Mouse (Mus musculus) spleen, postnatal 36 days (tissue): Measurements from ENCODE around the gene St5.

ENCODE experiments used
- DNase-seq, 2 experiments: peaks; one replicate each; pipeline ENCODE4 v3.0.0; 2022; ENCODE audit warnings: low spot score in 2 of 2, mixed read lengths in 1 of 2

St5 gene

DNA sequence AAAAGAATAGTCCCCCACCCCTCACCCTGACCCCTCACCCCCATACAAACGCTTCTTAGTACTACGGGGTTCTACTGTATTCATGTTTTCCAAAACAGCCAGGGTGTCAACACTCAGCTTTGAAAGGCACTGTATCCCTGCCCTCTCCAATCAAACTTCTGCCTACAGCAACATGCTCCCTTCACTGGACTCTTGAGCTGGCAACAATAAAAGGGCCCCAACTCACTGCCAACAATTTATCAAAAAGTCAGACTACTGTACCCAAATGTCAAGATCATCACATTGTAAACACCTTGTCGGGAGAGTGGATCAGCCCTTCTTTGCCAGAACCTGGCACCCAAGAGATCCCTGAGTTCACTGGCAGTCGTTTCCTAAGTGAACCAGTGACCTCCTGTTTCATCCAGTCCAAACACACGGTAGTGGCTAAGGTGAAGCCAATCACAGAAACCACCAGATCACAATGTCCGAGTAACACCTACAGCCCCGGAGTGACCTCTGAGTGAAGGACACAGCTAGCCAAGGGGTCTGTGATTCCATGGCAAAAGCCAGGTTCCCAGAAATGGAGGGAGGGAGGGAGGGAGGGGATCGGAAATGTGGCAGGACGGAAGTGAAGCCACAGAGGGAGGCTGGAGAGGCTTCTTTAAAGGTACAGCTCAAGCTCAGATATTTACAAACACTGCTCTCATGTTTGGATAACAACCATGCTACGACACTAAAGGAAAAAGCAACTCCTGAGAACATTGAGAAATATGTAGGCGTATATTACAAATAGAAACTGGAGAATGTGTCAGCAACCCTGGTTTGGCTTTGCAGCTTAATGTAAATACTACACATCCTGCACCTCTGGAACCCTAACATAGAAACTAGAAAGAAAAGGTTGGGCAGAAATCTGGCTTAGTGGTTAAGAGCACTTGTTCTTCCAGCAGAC, 136.3 kb downstream of the St5 start:
- DNase-seq: no peak

DNA sequence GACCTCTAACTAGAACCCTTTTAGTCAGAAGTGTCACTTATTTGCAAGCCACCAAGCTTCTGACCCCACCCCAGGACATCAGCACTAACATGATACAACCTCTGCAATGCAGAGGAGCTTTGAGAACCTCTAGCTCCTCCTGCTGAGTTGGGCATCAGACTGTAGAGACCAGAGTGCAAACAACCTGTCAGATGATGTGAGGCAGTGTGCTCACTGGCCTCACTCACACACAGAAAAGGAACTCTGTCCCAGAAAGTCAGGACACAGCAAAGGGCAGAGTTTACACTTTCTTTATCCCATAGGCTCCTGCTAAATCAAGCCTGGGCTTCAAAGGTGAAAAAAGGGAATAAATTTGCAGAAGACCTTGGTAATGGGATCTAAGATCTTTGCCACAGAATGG, 137.1 kb downstream of the St5 start:
- no peak for DNase-seq

DNA sequence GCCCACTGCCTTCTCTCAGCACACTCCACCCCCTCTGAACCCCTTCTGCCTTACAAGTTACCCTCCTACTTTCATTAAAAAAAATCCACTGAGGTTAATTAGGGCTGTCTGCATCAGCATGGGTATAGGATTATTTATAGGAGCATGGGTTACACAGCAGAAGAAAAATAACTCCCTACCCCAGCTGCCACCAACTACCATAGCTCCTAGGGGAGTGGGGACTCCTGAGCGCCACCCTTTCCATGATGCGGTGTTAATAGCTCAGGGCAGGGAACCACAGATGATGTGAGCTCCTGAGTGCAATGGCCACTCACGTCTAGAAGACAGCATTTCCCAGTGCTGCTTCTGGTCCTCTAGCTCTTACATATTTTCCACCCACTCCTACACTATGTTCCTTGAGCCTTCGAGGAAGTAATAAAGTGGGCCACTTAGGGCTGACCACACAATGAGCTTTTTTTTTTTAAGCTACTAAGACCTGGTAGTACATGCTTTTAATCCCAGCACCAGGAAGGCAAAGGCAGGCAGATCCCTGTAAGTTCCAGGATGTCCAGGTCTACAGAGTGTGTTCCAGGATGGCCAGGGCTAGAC, 139.5 kb downstream of the St5 start:
- DNase-seq: no peak

DNA sequence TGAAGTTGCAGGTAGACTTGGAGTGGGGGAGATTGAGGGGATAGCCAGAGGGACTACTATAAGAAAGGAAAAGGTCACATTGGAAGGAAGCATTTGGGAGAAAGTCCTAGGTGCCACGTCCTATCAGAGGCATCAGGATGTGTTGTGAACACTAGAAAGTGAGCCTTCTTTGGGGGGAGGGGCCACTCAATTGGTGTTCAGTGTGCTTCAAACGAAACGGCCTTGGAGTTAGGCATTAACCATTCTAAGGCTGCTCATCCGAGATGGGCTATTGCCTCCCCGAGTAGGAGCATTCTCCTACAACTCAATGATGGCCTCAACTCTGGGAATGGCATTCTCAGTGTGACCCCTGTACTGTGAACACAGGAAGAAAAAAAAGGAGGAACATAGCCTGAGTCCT, 140.7 kb downstream of the St5 start:
- DNase-seq: no peak

DNA sequence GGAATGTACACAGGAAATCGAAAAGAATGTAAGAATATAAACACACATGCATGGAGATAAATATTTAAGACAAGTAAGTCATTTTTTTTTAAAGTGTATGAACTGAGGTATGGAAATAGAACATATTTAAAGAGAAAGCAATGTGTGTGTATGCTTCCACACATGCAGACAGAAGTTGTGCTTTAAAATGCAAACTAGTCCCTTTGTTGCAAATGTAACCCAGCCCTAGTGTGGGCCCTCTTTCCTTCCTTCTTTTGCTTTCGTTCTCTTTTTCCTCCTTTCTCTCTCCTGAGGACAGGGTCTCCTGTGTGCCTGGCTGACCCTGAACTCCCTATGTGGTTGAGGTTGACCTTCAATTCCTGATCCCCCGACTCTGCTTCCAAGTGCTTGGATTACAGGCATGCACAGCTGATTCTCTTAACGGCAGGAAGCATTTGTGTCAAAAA, 141.2 kb downstream of the St5 start:
- DNase-seq: peak; percentile 26 to 41

DNA sequence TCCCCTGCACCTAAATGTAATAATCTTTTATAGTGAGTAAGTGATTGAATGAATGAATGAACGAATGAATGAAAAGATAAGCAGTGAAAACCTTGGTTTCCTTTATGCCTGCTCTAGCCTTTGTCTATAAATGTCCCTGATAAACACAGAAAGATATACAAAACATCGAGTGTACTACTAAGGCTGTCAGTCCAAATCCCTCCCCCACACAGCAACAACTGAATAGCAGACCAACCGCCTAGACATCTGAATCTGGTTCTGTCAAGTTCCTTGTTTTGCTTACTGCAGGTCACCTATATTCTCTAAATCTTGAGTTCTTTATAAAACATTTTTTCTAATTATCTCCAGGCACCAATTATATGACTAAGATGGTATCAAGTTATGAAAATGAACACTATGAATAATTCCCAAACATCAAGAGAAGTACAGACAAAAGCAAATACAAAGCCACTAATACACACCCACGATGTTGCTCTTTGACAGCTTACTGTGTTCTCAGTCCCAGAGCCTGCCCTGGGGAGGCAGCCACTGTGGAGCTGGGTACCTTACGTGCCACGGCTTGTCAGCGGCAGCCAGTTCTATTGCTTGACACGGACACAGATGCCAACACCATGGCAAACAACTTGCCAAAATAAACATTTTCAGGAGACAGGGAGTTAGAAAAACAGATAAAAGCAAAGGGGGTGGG, 141.8 kb downstream of the St5 start:
- no peak for DNase-seq

DNA sequence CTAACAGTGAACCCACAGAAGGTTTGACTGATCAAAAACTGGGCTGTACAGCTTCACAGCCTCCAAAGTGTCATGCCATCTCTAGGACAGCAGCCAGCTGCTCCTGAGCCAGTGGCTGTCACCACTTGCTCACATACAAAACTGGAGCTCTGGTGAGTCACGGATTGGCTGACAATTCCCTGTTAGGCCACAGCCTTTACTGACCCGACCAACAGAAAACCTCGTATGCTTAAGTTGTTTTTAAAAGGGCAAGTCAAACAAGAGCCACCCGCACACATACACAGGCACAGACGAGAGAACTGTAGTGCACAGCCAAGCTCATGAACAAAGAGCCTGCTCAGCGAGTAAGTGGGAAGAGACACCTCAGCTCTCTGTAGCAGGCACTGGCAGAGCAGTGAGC, 143.9 kb downstream of the St5 start:
- DNase-seq: no peak

DNA sequence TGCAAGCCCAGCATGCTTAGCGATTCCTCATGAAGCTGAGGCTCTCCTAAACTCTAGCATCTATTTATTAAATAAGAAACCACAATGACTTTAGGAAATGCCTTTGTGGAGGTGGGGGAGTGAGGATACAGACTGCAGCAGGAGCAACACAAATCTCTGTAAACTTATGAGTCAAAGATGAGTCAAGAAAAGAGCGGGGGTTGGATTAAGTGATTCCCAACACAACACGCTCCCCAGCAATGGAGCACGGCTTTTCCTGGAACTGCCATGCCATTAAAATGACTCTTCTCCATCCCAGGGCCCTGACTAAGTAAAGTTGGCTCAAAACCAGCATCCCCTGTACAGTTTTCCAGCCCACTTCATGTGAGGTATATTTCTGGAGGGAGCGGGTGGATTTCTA, 156.7 kb downstream of the St5 start:
- DNase-seq: no peak

DNA sequence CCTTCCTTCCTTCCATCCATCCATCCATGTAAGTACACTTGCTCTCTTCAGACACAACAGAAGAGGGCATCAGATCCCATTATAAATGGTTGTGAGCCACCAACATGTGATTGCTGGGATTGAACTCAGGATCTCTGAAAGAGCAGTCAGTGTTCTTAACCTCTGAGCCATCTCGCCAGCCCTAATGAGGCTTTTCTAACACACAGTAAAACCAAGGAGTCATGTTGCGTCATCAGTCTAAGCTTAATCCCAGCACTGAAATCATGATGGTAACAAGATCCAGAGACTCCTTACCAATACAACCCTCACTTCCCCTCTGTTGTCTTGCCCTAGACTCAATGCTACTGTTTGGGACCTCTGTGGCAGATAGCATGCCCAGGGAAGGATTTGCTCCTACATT, 157.2 kb downstream of the St5 start:
- DNase-seq: no peak

DNA sequence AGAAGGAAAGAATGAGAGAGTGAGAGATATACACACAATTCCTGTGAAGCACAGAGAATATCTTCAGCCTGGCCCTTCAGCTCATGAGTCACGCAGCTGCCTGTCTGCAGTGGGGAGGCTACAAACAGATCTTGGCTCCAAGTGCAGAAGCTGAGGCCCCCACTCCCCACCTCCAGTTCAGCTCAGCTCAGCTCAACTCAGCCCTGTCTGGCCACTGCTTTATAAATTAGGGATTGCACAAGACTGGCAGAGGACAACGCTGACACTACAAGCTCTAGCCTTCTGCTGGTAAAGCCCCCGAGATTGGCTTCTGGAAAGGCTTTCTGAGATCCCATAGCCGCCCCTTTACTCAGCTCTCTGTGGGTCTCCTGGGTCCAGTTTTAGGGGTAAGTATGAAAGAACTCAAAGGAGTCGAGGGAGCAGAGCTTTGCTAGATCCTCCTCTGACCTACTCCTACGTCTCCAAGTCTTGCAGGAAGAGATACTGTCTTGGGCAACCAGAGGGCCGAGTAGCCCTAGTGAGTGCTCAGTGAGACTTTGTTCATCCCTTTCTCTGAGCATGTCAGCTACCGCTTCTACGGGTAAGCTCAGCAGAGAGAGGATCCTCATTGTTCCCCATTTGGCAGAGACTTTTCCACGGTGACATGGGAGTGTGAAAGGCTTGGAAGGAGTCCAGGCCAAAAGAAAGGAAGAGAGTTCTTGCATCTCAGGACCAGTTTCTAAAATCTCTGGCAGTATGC, 158.0 kb downstream of the St5 start:
- DNase-seq: no peak

DNA sequence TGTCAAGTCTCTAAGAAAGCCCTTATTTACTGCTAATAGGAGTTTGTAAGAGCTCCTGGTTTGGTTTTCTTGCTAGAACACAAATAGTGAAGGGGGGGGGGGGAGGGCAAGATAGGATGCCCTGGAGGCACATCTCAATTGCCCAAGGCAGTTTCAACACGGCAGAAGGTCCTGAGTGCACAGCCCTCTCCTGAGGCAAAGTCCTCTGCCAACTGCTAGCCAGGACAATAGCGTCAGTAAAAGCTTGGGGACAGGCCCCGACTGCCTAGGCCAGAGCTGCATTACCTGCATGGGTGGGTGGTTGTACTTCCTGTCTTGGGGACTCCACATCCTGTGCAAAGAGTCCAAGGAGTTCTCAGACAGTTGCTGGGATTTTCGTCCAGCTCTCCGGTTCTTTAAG, 158.6 kb downstream of the St5 start:
- DNase-seq: no peak

DNA sequence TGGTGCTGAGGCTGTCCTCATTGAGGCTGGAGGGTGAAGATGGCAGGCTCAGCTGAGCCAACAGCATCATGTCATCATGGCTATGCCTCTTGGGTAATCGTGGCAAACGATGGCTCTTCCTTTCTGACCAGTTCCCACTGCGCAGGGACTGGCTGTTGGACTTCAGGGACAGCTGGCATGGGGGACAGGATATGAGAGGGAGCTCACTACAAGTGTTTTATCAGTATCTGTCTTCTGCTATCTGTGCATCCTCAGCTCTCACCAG, 161.1 kb downstream of the St5 start:
- no peak for DNase-seq

DNA sequence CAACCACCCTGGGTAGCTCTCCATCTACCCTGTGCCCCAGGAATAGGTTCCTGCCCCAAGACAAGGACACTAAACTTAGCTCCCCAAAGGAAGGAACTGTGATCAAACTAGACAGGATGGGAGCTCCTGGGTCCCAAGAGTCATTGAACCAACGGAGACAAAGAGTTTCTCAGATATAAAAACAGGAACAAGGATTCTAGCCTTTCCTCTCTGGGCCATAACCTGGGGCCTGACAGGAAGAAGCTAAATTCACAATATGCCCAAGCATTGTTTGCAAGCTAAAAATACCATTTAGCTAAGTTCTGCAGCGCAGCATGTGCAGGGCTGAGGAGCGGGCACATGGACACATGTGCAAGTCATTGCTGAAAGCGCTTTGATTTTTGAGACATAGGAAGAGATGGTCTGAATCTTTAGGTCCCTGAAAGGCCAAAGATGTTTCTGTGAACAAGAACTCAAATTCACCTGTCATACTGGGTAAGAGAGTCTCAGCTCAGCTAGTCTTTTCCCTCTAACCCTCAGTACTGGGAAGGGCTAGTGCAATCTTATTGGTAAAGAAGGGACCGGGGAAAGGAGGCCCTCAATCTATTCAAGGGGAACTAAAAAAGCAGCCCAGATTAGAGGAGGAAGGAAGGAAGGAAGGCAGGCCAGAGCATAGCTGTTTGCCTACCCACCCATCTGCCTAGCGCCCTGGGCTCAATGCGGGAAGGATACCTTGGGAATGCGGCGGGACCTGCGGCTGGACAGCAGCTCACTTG, 161.6 kb downstream of the St5 start:
- DNase-seq: no peak

DNA sequence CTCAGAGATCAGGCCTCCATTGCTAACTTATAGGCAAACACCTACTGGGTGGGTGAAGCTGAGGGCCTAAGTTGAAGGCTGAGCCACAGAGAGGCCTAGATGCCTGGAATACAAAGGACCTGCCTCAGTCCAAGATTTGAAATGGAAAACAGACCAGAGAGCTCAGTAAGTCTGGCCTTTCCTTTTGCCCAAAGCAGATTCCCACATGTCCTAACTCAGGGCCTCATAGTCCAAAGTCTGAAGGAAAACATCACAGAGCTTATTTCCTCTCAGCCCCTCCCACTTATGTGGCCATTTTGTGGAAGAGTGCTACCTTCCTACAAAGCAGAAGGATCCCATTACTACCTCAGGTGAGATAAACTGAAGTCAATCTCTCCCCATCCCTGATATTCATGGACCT, 162.5 kb downstream of the St5 start:
- no peak for DNase-seq

DNA sequence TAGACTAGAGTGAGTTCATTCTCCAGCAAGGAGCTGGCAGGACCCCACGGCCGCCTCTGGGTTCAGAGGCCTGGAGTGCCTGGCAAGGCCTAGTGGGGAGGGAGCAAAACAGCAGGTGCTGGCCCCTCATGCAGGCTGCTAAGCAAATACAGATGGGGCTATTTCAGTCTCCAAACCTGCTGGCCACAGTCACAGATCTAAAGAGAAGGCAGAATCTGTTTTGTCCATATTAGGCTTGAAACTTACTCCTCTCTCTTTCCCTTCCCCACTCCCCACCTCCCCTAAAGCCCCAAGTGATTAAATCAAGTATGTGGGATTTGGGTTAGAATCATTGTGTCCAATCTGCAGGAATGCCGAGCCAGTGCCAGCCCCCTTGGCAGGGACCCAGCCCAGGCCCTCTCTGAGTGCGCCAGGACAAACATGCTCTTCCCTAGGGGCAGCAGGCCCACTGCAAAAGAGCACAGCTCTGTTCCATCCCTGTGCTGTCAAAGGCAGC, 166.9 kb downstream of the St5 start:
- no peak for DNase-seq

DNA sequence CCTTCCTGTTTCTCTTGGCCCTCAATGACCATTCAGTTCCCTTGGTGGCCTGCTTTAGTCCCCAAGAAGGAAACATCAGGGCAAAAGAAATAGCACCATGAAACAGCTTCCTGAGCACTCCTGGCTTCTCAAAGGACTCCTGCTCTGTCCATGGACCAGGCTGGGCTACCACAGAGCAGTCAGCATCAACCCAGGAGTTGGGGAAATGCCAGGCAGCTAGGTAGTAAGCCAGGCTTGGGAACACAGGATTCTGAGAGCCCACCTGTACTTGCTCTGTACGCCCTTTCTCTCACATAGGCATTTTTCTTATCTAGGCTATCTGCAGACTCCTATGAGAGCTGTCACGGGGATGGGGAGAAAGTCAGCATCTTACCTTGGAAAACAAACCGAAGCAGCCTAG, 168.5 kb downstream of the St5 start:
- no peak for DNase-seq

DNA sequence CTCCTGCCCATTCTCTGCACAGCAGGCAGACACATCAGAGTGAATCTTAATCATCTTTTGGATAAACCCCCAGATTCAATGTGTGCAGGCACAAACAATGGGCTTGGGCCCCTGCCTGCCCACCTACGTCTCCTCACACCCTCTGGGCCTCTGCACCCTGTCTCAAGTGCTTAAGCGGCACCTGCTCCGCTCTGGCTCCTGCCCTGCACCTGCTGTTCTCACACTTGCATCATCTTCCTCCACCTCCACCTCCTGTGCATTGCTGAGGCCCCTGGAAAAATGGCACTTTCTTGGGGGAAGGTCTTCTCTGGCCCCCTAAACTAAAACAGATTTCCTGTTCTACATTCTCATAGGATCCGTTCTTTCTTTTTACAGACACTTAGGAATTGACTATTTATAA, 169.5 kb downstream of the St5 start:
- no peak for DNase-seq

DNA sequence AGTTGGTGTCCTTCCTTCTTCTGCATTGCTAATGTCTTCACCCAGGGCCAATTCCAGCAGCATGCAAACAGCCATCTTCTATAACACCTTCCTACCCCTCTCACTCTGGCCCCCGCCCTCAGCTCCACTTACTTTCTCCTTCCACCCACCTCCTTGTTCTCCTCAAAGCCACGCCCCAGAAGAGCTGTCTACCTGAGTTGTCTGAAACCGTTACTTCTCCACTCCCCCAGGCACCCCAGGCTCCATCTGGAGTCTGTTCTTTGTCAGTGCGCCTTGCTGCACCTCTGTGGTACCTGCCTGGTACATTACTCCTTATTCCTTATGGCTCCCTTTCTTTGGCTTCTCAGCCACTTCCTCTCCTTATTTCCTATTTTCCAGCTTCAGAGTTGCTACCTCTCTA, 170.3 kb downstream of the St5 start:
- DNase-seq: no peak

DNA sequence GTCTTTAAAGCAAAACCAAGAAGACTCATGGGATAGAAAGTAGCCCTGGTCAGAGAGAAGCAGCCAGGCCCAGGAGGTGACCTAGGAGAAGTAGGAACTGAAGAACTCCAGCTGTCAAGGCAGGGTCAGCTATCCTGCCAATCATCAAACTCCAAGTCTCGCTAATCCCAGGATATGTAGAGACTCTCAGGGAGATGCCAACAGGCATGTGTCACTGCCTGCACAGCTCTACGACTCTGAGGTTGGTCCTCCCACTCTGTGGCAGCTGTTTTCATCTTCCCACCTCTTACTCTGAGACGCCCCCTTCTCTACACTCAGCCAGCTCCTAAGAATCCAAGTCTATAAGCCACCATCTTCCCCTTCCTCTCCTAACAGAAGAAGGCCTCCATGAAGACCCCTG, 170.7 kb downstream of the St5 start:
- DNase-seq: no peak

DNA sequence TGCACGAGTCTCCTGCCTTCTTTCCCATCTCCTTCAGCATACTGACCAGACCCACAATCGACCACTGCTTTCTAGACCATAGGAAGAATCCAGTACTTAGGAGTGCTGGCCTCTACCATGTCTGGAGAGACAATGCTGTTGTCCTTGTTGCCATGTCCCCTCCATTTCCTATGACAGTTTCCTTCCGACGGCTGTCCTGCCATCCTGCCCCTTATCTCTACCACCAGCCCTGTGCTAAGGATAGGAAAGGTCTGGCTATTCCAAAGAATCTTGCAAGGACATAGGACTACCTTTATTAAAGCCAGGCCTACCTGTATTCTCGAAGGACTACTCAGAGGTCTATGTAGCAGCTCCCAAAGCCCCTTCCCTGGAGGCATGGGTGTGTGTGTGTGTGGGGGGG, 171.9 kb downstream of the St5 start:
- no peak for DNase-seq

DNA sequence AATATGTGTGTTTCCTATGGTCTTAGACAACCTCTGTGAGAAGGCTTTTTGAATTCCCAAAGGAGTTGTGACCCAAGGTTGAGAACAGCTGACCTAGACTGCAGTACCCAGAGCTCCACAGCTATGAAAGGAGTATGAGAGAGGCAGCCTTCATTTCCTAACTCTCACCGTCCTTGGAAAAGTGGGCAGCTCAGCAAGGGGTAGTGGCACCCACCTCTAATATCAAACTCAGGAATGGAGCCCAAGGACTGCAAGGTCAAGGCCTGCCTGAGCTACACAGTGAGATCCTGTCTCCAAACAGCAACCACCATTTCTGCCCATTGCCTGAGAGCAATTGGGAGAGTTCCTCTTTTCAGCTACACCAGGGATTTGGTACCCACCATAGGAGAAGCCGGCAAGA, 173.7 kb downstream of the St5 start:
- DNase-seq: no peak

DNA sequence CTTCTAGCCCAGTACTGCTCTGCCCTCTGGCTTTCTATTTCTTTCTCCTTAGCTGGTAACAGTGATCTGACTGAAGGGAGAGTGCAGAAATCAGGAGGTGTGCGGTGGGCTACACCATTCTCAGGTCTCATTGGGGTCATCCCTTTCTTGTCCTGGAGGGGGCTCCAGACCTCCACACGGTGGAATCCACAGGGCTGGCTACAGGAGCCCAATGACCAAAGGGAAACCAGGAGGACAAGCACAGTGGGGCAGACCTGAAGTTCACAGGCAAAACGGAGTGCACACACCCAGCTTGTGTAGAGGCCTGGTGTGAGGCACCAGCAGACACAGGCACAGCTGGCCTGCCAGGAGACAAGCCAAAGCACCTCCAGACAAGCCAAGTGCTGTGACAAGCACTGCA, 175.0 kb downstream of the St5 start:
- DNase-seq: peak in 1 of 2 experiments; percentile 29
